Mouse (Mus musculus) embryo, embryonic 10 days (tissue): ENCODE data around the gene Macc1.
A peak's percentile ranks its signal among the peaks of the same experiment; 100 is the strongest.

Experiments
- DNase-seq: peaks from one replicate; pipeline ENCODE4 v3.0.0-alpha.2; 2015; ENCODE audit warnings: low spot score

The Macc1 gene

DNA sequence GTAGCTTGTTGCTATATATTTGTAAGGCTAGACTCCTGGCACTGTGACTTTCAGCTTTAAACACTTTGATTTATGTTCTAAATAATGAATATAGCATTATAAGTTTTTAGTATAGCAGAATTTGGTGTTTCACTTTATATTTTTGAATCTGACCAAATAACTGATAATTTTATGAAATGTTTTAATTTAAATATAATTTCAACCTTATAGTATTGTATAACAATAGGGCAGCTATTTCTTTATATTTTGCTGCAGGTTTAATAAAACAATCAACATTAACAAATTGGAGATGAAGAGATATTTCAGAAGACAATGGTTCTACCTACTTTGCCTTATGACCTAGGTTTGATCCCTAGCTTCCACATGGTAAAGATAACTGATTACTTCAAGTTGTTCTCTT is at the start of gene Macc1:
TSS of gene Macc1 (plus strand) at position 301 of the 400 bp plus-strand sequence.
- DNase-seq: no peak

DNA sequence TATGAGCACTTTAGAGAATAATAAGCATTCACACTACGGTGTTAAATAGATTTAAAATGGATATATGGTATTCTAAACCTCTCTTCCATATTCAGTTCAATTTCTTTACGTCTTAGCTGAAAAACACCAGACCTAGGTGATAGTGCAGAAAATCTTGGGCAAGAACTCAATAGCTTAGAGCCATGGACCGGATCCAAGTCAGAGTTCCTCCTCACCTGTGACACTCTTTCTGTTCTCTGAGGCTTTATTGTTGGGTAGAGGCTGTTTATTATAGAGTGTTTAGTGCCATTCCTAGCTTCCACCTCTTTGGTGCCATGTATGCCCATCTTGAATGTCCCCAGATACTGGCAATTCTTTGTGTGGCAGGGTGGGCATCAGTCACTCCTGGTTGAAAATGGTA is 49.6 kb upstream of the Macc1 start:
- DNase-seq: no peak

DNA sequence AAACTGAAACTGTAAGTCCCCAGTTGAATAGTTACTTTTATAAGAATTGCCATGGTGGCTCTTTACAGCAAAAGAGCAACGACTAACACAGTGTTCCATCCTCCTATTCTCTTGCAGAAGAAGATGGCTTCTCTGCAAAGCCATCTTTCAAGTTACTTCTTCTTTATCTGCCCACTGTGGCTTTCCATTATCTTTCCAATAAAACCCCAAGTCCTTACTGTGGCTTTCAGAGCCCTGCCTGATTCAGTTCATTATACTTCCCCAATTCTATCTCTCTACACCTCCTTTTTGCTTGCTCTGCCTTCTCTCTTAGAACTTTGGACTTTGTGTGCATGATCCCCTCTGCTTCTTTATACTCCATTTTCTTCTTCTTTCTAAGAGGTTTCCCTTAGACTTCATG is 45.3 kb upstream of the Macc1 start:
- no peak for DNase-seq

DNA sequence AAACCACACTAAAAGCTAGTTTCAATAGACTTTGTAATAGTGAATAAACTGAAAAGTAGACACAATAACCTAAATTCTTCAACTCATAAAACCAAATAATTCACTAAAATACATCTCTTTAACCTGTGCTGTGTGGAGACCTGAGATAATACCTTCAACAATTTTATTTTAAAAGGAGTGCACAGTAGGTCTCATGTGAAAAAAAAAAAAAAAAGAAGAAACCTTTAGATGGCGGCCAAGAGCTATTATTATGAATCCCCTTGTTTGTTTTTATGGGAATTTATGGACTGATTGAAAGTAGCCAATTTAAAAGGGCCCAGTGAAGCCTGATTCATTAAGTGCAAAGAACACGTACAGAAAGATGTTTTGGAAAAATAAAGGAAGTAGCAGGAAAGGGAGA is 44.0 kb upstream of the Macc1 start:
- DNase-seq: no peak

DNA sequence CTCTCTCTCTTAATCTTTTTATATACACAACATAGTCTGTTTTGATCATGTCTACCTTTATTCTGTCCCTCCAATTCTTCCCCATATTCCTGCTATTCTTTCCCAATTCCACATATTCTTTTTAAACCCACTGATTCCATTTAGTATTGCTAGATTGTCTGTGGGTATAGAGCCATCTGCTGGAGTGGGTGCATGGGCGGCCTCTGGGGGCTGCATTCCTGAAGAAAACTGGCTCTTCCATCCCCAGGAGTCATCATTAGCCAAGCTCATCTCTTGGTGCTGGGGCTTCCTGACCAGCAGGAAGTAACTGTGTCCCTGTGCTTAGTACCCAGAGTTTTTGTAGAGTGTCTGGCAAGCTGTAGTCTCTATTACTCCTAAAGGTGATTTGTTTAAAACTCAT is 42.1 kb upstream of the Macc1 start:
- no peak for DNase-seq

DNA sequence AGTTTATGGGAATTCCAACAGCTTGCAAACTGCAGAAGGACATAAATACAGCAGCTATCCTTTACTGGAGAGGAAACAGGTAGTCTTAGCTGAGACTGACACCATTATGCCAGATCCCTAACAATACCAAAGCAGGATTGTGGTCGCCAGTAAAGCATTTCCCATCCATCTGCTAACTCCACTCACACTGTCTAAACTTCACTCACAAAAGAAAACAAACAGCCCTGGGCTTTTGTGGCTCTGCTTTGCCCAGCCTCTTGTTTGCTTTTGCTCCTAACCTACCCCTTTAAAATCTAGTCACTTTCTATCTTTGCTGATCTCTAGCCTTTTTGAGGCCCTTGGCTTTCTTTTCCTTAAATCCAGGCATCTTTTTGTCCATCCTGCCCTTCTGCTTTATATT is 40.5 kb upstream of the Macc1 start:
- peak; percentile 49 for DNase-seq

DNA sequence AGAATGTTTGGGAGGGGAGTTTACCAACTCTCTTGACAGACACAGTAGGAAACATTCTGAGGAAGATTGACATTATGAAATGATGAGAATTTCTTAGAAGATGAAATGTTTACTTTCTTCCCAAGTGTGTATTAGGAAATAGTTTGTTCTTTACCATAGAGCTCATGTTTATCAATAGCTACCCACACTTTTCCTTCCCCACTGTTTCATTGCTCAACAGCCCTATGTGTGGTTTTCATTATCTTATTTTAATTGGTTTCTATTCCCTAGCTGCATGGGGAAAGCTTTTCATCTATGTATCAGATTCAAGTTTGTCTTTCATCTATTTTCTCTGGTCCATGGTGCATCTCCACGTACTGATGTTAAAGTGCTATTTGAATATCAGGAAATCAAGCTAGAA is 37.8 kb upstream of the Macc1 start:
- no peak for DNase-seq

DNA sequence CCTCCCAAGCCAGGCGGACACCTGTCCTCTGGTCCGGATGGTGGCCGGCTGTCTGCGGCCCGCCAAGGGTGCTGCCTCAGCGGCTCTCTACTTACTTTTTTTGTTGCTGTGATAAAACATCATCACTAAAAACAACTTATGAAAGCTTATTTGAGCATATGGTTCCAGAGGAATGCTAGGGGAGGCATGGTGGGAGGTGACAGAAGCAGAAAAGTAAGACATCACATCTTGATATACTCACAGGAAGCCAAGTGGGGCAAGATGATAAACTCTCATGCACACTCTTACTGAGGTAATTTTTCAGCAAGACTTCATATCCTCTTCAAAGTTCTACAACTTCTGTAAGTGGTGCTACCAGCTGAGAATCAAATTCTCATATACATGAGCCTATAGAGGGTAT is 22.5 kb upstream of the Macc1 start:
- no peak for DNase-seq

DNA sequence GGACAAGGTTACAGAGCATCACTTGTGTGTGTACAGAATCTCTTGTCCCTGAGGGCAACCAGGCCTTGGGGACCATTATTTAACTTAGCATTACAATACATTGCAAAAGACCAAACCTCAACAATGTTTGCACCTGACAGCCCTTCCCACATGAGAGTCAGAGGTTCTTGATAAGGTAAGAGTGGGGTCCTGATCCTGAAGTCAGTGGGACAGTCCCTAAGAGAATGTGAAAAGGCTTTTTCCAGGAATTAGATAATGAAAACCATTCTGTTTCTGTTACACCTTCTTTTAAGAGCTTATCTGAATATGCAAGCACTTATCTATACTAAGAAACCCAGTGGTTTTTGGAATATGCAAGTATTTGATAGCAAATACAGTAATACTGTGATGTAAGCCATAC is 10.5 kb upstream of the Macc1 start:
- no peak for DNase-seq

DNA sequence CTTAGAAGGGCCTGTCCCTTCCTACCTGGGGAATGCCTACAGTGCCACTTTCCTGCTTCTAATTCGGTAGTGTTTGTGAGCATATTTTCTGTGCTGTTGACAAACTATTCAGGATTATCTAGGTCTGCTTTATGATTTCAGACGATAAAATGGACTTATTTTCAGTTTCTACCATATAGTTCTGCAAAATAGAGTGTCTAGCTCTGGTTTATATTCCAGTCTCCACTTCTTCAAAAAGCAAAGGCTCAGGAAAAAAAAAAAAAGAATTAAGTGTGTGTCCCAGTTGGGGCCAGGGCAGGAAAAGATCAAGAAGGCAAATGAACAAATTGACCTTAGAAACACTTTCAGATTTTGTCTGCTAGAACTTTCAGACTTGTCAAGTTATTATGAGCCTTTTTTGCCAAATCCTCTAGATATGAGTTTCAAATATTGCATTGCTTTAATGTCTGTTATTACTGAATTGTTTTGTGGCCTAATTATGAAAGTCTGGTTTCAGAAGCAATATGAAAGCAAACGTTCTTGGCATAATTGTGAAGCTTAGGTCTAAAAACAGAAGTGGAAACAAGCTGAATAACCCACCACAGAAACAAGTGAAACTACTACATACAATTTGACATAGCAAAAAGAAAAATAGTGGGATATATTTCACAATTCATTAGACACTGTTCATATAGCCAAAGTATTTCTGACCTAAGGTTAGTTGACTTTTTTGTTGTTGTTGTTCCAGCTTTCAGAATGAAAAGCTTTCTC is 881 bp upstream of the Macc1 start:
- no peak for DNase-seq

DNA sequence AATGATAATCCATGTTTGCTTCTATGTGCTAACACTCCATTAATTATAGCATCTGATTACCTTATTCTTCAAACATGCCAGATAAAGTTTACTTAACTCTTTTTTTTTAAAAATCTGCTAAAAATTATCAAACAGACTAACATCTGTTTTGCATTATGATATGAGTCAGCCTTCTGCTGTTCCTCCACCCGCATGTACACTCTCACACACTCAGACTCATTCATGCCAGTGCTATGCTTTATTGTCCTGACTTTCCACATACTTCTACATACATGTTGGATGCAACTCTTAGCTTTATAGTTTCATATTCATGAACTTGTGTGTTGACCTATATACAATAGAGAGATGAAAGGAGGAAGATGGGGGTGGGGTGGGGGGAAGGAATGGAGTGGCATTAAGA is 4.7 kb downstream of the Macc1 start:
- no peak for DNase-seq

DNA sequence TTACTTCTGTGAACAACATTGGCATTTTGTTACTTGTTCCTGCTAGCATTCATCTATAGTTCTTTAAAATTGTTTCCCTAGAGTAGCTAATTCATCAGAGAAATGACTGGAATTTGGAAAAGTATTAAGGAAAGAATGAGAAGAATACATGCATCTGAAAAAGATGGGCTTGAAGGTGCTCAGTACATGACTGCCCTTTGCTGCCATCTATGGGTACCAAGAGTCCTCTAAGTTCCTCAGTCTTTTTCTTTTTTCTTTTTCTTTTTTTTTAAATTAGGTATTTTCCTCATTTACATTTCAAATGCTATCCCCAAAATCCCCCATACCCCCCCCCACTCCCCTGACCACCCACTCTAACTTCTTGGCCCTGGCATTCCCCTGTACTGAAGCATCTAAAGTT is 11.3 kb downstream of the Macc1 start:
- peak; percentile 32 for DNase-seq

DNA sequence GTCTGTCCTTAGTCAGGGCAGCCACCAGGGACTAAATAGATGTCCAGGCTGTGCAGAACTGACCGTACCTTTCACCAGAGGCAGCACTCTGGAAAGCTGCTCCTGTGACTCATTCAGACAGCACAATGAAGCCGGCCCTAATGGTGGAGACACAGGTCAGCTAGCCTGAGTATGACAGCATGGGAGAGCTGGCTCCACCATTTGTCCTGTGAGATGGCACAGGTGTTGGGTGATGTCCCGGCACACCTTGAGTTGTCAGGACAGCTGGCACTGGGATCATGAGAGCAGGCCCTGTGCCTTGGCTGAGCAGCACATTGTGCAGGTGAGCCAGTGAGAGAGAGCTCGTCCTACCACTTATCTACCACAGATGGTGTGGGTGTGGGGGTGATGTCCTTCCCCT is 16.6 kb downstream of the Macc1 start:
- no peak for DNase-seq

DNA sequence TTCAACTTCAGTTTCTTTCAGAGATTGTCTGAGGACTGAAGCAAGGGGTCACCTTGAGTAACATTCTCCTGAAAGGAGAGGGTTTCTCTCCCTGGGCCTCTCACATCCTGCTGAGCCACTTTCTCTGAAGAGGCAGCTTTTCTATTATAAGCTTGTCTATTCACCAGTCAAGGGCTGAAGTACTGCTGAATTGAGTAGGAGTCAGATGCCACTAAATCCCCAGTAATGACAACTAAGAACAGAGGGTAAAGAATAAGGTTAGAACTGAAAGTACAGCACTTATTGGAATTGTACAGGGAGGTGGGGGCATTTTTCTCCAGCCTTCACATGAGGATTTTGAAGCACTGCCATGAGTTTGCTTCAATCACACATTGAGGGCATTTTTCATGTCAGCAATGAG is 19.3 kb downstream of the Macc1 start:
- DNase-seq: peak; percentile 29

DNA sequence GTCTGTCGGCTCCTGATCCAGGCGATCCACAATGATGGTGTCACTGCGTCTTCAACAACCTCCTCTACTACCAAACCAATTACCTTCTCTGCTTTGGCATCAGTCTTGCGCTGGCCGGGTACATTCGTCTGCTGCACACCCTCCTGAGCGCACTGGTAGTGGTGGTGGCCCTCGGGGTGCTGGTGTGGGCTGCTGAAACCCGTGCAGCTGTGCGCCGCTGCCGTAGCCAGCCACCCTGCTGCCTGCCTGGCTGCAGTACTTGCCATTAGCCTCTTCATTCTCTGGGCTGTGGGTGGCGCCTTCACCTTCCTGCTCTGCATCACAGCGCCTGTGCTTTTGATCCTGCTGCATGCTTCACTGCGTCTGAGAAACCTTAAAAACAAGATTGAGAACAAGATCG is 38.5 kb downstream of the Macc1 start:
- peak; percentile 16 for DNase-seq

DNA sequence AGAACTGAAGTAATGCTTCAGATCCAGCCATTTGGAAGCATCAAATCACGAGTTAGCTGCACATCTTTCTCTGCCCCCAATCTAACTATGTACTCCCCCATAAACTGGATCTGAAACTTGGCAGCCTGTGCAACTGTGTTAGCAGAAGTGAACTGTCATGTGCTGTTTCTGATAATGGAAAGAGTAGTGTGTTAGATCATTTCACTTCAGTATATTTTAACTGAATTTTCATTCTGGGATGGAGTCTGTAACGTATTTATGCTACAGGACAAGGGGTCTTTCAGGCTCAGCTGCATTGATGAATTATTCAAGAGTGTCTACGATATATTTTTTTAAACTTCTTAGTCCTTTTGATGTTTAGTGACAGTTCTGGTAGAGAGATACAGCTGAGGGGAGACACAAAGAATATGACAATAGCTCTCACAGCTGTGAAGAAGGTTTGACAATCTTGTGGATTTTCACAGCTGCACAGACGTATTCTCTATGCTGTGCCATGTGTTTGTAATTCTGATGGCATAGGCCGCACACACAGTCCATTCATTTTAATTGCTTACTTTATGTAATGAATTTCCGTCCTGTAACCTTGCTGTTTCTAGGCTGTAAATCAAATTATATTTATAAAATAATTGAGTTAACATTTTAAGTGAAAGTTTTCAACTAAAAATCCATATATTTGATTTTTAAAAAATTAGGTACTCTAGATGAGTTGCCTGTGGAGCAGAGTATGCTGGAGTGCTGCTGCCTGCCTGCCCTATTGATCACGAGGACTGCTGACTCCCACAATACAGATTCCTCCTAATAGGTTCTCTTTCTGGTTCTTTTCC is 43.6 kb downstream of the Macc1 start:
- DNase-seq: no peak

DNA sequence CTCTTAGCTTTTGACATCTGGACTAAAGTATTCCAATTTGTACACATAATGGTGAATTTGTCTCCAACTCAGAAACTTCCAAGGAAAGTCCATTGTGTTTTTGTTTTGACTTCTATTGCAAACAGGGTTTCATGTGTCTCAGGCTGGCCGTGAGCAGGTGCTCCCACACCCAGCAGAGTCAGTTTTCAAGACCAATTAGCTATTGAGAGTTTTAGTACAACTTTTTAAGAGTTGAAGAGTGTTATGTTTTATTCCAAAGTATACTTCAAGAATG is 44.1 kb downstream of the Macc1 start:
- DNase-seq: no peak

DNA sequence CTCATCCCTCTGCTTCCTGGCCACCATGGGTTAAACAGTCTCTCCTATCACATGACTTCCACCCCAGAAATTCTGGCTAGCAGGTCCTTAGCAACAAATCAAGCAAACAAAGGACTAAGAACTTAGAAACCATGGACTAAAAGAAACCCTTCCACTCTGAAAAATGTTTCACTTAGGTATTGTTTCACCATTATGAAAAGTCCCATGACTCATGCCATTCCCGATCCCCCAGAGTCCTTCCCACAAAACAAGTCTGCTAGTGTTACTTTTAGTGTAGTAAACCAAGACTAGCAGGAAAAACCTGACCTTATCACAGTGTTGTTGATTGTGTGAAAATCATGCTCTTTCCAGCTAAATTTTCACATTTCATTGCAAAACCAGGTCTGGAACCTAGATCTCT is 51.0 kb downstream of the Macc1 start:
- no peak for DNase-seq

DNA sequence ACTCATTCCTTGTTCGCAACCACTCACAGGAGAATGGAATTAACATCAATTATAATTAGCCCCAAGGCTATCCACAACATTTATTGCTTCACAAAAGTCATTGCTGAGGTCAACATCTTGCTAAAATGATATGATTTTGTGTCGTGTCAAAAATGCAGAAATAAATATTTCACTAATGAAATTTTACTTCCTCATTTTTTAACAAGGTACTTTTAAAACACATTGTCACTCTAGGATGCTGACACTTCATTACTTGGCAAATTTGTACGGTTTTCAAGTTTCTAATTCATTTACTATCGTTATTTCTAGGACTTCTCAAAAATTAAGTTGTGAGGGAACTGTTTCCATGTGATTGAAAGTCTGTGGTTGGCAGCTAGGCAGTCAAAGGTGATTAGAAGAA is 55.8 kb downstream of the Macc1 start:
- DNase-seq: no peak

DNA sequence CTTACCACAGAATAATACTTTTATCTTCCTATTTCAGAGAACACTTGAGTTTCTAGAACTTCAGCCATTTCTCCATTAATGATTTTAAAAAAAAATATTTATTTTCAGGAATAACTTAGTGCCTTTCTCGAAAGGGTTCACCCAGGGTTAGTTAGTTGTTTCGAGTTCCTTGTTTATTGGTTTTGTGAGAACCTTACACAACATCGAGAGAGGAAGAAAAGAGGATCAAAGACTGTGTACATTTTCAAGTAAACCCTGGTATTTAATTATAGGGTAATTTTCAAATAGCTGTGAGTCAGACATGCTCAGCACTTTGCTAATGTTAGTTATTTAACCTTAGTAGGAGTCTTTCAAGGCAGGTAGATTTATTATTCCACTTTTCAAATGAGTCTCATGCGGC is 58.3 kb downstream of the Macc1 start:
- DNase-seq: no peak

DNA sequence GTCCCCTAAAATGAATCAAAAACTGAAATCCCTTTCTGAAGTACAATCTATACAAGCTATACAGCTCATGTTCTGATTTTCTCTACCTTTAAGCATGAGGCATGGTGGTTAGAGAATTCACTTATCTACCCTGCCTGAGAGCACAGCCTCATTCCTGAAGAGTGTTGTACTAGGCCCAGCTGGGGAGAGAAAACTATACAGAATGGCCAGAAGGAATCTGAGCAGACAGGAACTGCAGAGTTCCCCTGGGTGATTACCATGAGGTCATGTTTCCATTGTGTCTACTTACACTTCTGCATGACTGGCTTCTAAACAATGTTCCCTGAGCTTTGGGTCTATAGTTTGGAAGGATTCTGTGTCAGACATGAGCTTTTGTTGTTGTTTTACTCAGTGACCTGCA is 62.8 kb downstream of the Macc1 start:
- peak; percentile 70 for DNase-seq

DNA sequence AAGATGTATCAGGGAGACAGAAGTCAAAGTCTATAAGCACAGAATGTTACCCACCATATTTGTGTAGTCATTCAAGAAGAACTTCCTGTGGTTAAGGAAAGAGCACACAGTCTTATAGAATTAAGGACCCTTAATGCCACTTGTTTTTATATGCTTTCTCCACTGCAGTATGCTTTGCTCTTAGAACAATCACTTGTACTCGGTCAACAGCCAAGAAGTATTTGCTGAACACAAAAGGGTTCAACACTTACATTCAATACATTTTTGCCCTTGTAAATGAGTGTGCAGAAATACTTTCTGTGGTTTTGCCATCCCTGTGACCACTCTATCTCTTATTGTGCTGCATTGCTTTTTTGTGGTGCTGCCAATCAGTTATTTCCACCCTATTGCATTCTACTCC is 67.8 kb downstream of the Macc1 start:
- DNase-seq: no peak

DNA sequence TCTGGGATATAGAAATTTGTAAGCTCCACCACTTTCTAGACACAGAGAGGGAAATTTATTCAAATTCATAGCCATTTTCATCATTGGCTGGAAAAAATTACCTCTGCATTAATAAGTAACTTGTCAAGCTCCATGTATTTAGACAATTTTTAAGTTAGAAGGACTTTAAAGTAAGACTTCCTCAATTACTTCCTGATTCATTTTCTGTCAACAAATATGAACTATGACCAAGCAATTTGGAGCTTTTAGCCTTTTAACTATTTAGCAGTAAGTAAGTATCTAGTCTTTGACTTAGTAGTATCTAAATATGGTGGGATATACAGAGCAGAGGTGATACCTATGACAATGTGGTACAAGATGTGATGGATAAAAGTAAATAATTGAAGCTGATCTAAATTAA is 72.2 kb downstream of the Macc1 start:
- DNase-seq: no peak

DNA sequence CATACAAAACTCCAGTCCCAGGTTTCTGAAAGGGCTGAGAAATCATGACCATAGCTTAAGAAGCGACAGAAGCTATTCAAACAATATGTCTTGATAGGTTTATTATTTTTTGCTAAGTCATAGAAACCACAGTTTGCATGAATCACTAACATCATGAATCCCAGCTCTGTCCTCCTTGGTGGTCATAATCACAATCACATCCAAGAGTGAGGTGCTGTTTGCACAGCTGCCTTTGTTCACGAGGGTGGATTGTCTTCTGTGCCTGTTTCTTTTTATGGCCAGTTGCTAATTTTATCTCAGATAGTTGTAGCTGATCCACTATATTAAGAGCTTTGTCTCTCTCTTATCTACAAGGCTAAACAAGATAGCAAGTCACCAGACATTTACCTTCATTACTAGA is 72.6 kb downstream of the Macc1 start:
- no peak for DNase-seq
